Mouse (Mus musculus): ENCODE results near the gene Bora. TPM values are rescaled to one million over a fixed set of nuclear protein-coding genes. Genes with fewer than 3 reads are reported as not detected.
"Not testable (repeated sequence)": the region's sequence is repeated elsewhere in the genome, so short reads cannot be mapped to it uniquely, and the experiment has no call there.

Gene Bora
- total RNA-seq (2021), result 1 to 10 TPM; 2.1 to 2.7 TPM
- long read RNA-seq, experiment 1, partial matches to known transcripts, result 0 of 4 reads
- long read RNA-seq, experiment 1, other reads (novel, unspliced or antisense), result 1 of 4 reads
- long read RNA-seq, experiment 2, partial matches to known transcripts, result 0 of 1 reads
- long read RNA-seq, experiment 2, other reads (novel, unspliced or antisense), result 0 of 1 reads

DNA sequence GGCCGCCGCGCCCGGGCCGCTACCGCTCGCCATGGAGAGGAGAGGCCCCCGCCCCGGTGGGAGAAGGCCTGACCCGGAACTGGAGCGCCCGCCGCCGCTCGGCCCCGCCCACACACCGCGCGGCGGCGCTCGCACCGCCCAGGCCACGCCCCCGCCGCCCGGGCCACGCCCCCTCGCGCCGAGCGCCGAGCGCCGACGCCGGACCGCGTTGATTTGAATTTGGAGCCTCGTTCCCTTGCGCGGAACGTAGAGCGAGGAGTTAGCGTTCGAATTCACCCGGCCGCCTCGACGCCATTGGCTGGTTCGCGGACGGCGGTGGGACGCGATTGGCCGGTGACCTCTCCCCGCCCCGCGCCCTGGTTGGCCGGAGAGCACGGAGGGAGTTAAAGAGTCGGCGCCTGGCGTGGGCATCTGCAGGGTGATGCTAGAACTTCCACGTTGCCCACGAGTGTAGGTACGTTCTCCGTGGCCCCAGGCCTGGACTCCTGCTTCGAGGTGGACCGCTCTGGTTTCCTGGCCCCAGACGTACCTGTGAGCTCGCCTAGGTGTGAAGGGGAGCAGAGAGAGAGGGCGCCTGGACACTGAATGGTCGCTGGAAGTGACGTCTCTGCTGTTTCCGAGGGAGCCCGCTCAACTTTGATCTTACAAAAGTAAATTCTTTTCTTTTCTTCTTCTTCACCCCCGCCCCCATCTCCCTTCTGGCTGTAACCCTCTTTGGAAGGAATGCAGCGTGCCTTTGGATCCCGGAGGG is at the start of gene Bora, which contains the start of gene Mzt1:
Gene Bora, plus strand, starts transcription at position 192 of the 751 bp plus-strand sequence.
Gene Mzt1, minus strand, starts transcription at position 104 of the 751 bp plus-strand sequence.
- DNase-seq (ENCODE audit: low spot score in 2 of 2), result peak; percentile 88 to 92
- intact Hi-C loops (cut with DNase I), result loop anchor here (2.0 kb wide), 1 partner anchor 53 kb away; the partner anchor contains the start of genes Dis3 and Pibf1

DNA sequence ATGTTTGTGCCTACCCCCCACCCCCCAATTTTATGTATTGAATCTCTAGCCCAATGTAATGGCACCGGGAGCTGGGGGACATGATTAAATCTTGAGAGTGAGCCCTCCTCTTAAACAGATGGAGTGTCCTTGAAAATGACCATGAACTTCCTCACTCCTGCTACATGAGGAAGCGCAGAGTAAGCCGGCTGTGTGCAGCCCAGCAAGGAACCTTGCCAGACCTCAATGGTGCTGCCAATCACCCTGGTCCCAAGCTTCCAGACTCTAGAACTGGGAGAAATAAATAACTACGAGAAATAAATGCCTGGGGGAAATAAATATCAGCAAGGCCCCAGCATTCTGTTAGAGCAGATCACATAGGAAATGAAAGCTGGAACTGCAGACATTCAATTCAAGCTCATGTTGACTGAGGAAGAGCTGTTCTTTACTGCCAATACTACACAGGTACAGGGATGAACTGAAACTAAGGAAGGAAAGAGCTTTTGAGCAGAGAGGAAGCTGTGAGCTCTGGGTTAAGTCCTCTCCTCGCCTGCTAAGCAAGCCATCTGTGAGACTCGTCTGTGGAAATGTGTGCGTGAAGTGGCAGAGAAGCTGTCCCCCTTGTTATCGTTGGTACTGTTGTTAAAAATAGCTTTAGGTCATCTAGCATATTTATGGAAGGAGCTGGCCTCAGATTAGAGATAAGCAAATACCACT is 35.6 kb upstream of the Bora start:
- intact Hi-C loops (cut with DNase I), result no loop called here
- DNase-seq (ENCODE audit: low spot score in 2 of 2), result no peak

DNA sequence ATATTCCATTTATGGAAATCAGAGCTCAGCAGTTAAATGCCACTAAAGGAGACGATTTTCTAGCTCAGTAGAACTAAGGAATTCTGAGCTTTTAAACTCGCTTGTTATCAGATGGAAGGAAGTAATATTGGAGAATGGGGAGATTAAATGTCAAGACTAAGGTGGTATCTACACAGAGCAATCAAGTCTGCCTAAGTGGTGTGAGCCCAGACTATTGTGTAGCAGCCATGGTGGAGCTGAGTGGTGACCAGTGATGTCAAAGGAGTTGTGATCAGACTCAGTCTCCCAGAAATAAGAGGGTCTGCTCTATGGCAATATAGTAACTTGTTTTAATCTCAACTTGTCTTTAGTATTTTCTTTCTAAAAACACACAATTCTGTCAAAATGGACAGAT is 35.1 kb upstream of the Bora start:
- intact Hi-C loops (cut with DNase I), result no loop called here
- no peak for DNase-seq (ENCODE audit: low spot score in 2 of 2)

DNA sequence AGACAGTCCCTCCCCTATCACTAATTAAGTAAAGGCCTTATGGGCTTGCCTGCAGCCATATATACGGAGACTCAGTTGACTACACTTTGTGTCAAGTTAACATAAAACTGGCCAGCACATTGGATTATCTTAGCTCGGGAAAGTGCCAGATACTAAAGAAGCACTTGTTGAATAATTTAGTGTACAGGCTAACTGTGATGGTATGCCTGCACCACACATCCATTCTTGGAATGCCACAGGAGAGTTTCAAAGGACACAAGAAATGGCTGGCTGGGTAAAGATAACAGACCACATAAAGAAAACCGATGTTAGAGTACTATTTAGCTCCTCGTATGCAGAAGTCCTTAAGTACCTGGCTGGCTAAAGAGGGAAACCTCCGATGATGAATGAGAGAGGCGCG is 27.3 kb upstream of the Bora start:
- no peak for DNase-seq (ENCODE audit: low spot score in 2 of 2)
- intact Hi-C loops (cut with DNase I), result no loop called here

DNA sequence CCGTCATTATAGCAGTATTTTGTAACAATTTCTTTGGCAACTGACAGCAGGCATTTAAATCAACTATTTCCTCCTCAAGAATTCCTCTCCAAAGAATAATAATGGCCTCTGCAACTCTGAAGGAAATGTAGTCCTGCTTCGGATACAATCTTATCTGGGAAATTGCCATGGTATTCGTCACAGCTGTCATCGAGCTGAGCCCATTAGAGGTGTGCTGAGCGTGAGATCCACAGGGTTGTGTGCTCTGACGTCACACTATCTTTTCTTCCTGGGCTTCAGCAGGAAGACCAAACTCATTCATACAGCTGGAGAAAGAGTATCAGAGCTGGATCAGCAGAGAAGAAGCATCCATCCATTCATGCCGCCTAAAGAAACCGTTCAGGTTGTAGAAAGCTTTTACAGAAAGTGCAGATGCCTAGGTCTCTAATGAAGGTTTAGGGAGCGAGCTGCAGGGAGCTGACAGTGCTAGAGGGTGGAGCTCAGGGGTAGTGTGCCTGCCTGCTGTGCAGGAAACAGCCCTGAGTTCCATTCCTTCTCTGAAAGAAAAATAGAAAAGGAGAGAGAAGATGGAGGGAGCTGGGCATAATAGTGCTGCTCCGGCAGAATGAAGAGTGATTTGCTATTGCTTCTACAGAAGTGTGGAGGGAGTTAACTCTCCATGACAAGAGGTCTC is 26.8 kb upstream of the Bora start:
- DNase-seq (ENCODE audit: low spot score in 2 of 2), result no peak
- intact Hi-C loops (cut with DNase I), result no loop called here

DNA sequence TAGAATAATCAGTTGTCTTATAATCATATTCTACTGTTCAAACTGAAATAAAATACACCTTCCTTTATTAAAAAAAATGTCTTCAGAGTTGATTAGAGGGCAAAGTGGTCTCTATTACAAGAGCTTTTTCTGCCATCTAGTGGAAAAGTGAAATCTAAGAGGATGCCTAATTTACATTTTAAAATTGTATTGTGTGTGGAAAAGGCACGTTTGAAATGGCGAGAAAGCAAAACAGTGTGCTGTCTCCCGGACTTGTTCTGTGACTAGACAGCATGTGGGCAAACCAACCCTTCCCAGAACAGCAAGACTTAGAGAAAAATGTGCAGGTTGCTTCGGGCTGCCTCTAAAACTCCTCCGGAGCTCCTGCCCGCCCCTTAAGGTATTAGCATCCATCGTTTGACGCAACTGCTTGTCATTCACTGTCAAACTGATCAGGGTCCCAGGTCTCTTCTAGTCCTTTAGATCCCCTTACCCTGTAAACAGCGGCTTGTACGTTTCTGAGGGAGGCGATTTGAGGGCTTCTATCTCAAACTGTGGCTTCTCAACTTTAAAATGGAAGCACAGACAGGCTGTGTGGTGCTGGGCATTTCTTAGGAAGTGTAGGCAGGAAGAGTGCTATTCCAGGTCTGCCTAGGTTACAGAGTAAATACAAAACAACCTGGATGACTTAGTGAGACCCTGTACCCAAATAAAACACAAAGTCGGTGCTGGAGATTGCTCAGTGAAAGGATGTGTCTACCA is 23.5 kb upstream of the Bora start:
- intact Hi-C loops (cut with DNase I), result loop anchor here (10.0 kb wide), 1 partner anchor 1688 kb away; no protein-coding TSS in a partner anchor
- DNase-seq (ENCODE audit: low spot score in 2 of 2), result no peak

DNA sequence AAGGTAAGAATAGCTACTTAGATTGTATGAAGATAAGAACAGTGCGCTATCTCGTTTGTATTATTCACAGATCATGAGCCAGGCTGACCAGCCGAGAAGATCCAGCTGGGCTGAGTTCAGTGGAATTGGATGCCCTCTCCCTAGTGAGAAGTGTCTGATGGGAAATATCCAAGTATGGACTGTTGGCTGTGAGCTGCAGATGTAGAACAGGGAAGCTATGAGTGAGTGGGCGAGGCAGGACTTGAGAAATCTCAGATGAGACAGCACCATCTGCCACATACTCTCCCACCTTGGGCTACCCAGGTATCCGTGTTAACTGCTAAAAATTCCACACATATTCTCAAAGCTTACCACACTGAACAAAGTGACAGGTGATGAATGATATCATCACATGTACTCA is 16.0 kb upstream of the Bora start:
- no peak for DNase-seq (ENCODE audit: low spot score in 2 of 2)
- intact Hi-C loops (cut with DNase I), result loop anchor here (10.0 kb wide), 1 partner anchor 1695 kb away; no protein-coding TSS in a partner anchor

DNA sequence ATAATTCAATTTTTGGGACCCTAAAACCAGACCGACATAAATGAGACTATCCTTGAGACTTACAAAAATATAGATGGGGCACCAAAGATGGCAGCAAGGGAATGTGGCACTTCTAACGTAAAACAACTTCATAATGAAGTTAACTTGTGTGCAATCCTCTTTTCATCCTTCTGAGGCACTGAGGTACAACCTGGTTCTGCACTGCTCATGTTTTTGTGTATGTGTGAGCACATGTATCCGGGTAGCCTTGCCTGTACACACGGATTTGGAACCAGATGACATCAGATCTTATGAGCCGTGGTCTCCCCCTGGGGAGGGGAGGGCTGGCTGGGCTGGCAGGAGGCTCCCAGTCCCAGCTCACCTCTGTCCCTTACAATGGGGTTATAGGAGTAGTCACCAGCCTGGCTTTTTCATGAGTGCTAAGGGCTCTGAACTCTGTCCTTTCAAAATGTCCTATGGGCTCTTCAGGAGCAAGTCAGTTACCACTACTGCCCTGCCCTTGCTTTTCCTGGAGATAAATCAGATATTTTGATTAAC is 14.6 kb upstream of the Bora start:
- DNase-seq (ENCODE audit: low spot score in 2 of 2), result no peak
- intact Hi-C loops (cut with DNase I), result no loop called here

DNA sequence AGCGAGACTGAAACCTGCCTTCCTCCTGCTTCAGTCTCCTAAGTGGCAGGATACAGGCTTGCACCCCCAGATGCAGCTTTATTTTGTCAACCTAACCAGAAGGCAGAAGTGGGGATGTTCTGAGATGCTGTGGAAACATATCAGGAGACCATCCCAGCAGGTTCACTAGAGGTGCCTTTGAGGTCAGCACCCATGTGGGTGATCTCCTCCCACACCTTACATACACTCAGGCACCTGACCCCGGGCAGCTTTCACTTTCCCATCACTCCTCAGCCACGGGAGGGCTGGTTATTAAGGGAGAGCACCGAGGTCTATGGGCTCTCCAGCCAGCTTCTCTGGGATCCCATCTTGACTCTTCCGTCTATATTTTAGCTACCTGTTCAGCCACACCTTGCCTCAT is 13.4 kb upstream of the Bora start:
- intact Hi-C loops (cut with DNase I), result no loop called here
- no peak for DNase-seq (ENCODE audit: low spot score in 2 of 2)

DNA sequence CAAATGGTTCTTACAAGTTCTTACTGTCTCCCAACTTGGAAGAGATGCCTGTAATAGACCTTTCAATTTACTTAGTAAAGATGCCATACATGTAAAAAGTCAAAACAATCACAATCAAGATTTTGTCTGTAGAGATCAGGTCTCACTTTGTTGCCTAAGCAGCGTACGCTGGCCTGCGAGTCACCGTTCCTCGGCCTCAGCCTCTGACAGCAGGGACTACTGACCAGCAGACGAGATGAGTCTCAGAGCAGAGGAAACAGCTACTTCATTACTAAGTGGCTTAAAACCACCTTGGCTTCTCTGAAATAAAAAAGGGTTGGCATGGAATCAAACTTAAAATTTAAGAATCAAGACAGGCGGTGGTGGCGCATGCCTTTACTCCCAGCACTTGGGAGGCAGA is 11.2 kb upstream of the Bora start:
- intact Hi-C loops (cut with DNase I); DNase-seq (ENCODE audit: low spot score in 2 of 2): not testable (repeated sequence)

DNA sequence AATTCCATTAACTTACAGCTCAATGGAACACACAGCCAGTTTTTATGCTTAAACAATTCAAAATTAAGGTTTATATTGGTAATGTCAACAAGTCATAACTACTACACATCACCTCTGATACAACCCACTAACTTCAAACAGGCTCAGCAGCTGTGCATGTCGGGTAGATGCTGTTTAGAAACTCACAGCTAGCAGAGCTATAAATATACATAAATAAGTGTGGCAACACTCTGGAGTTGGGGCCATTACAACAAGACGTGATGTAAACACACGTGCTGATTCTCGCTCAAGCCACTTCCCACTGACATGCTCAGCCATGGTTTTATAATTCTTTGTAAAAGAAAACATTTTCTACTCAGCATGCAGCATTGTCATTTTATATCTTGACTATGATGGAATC is 10.0 kb upstream of the Bora start:
- intact Hi-C loops (cut with DNase I), result no loop called here
- no peak for DNase-seq (ENCODE audit: low spot score in 2 of 2)

DNA sequence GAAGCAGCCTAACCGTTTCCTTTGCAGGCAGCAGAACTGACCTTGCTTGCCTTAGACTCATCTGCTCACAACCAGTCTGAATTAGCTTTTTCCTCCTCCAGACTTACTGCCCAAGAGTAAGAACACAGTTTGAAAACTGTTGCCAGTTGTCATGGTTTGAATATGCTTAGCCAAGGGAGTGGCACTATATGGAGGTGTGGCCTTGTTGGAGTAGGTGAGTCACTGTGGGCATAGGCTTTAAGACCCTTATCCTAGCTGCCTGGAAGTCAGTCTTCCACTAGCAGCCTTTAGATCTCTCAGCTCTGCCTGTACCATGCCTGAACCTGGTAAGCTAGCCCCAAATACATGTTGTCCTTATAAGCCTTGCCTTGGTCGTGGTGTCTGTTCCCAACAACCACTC is 8.3 kb upstream of the Bora start:
- no peak for DNase-seq (ENCODE audit: low spot score in 2 of 2)
- intact Hi-C loops (cut with DNase I), result no loop called here

DNA sequence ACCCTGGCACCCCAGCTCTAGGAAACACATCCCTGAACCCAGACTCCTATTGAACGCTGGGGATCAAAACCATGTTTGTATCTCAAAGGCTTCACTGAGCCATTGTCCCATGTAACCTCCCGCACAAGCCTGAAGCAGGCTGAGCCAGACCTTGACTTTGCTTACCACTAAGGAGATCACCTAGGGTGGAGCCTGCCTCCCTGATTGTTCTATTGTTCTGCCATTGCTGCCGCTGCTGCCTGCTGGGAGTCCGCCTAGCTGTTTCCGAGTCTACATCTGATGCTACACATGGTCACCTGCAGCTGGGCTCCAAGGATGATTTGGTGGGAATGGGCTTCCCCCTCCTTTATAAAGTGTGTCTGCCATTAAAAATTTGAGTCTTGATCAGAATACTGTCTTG is 6.7 kb upstream of the Bora start:
- DNase-seq (ENCODE audit: low spot score in 2 of 2); intact Hi-C loops (cut with DNase I): not testable (repeated sequence)

DNA sequence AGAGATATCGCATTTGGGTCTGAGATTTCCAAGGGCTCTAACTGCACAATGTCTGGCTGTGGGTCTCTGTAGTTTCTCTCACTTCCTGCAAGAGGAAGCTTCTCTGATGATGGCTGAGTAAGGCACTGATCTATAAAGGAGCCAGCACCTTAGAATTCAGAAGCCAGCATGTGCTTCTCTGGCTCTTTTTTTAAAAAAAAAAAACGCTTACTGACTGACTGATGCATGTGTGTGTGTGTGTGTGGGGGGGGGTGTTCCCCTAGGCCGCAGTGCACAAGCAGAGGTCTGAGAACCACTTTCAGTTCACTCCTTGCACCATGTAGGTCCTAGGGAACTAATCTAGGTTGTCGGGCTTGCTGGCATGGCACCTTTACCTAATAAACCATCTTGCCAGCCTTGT is 4.6 kb upstream of the Bora start:
- no peak for DNase-seq (ENCODE audit: low spot score in 2 of 2)
- intact Hi-C loops (cut with DNase I), result no loop called here

DNA sequence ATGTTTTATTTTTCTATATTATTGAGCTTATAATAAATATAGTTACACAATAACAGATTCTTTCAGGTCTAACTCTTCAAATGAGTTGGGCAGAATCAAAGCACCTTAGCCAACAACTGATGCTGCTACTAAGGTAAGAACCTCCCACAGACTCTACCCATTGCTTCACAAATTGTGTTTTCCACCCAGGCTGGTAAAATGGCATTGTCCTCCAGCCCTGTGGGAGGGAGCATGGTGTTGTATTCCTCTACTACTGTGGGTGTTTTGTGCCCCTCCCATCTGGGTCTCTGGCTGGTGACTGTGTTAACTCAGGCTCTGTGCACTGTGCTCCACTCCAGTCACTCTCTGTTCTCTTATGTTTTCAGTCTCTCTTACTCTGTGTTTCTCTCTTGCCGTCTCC is 2.5 kb upstream of the Bora start:
- DNase-seq (ENCODE audit: low spot score in 2 of 2), result no peak
- intact Hi-C loops (cut with DNase I), result no loop called here

DNA sequence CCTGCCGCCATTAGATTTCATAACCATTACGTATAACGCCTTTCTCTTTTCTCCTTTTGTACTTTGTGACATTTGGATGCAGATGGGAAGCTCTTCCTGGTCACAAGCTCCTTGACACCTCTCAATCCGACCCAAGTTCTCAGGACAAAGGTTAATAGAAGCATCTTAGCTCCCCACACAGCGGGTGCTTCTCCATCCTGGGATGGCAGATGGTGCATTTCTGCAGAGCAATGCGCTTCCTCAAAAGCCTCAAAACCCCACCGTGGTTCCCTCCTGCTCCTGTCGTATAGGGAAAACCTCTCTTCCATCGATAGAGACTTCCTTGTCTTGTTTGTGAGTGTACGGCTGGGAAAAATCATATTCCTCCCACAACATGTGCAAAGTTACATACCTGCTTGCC is 1.9 kb upstream of the Bora start:
- DNase-seq (ENCODE audit: low spot score in 2 of 2), result no peak
- intact Hi-C loops (cut with DNase I), result no loop called here

DNA sequence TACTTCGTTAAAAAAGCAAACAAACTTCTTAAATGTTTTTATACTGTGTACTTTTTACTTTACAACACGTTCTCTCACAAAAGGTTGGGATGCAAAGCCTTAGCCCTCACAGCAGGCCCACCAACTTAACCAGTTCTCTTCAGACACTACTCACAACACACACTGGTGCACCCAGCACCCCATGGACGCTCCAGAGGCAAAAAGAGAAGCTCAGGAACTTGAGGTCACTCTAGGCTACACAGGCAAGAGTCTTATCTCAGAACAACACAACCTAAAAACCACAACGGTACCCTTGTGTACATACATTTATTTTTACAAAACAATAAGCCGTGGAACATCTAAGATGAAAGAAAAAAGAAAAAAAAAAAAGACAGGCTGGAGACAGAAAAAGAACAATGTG is 1.3 kb upstream of the Bora start:
- no peak for DNase-seq (ENCODE audit: low spot score in 2 of 2)
- intact Hi-C loops (cut with DNase I), result no loop called here

DNA sequence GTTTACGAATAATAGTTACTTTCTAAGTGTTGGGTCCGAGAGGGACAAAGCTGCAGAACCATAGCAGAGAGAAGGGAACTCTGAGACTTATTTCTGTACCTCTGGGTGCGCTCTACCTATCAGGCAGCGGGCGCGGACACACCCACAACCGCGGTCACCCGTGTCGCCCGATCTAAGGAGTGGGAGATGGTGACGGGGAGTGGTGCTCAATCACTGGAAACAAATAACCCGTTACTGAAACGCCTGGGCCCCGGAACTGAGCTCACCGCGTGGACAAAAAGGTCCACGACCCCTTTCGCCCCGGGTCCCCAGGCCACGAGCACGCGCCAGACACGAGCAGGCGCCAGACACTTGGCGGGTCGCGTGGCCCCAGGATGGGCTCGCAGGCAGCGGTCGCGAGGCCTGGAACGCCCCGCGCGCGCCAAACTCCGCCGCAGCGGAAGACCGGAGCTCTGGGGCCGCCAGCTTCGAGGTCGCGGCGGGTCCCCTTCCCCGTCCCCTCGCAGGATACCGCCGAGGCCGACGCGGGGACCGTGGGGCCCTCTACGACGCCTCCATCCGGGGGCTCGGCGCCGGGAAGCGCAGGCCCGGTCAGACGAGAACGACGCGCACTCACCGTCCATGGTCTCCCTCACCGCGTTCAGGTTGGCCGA is 518 bp upstream of the Bora start:
- intact Hi-C loops (cut with DNase I), result loop anchor here (2.0 kb wide), 1 partner anchor 53 kb away; the partner anchor contains the start of genes Dis3 and Pibf1
- DNase-seq (ENCODE audit: low spot score in 2 of 2), result no peak

All from left cerebral cortex, postnatal 14 days (tissue).